In genomic region chrX:140479171-140479570, GRCm38 (mm10) we compare ENCODE assay signal across 9 mouse cellular contexts. TPM values are rescaled to one million over a fixed set of nuclear protein-coding genes. Genes with fewer than 3 reads are reported as not detected.
DNase-seq lines count a peak whose midpoint lies in the region; ATAC-seq lines count a peak whose summit lies in the region.
"Had no signal": no experiment of that assay in that cellular context is flagged by ENCODE, and none has a peak within 500 bp of the region (broad histone marks: within the 10 kb centered on the region; RNA-seq: fewer than 3 reads in every experiment).

No protein-coding gene starts in this region.

- DNase-seq in forebrain, embryonic 11.5 days (ENCODE audit: low spot score): peak; percentile 53
- peak; percentile 9 for DNase-seq in right cerebral cortex, adult 18-20 months
- no peak for DNase-seq in right cerebral cortex, postnatal 10 days (ENCODE audit: low spot score in 2 of 2)
- peak; percentile 7 for DNase-seq in cerebellum, adult 9-11 months
- DNase-seq in kidney, adult 8-10 months: peak; percentile 30 to 33
- DNase-seq in lung, postnatal 4 days: peak; percentile 36 to 58
- peak; percentile 51 for DNase-seq in thymus, postnatal 0 days (ENCODE audit: low spot score)

- no peaks in the 10 kb centered on the region for H3K9me3 ChIP-seq in forebrain, embryonic 11.5 days (ENCODE audit: control insufficient read depth, low read length)
- no peaks in the 10 kb centered on the region for H3K9me3 ChIP-seq in forebrain, embryonic 13.5 days (replicated peaks)

- ATAC-seq in forebrain, embryonic 11.5 days (replicated peaks; ENCODE audit: low FRiP score): no peak
- ATAC-seq in forebrain, embryonic 13.5 days: no peak

- no peaks in the 10 kb centered on the region for H3K36me3 ChIP-seq in forebrain, embryonic 11.5 days (ENCODE audit: control insufficient read depth, insufficient read depth, low read length)
- H3K36me3 ChIP-seq in forebrain, embryonic 13.5 days (ENCODE audit: poor library complexity, severe bottlenecking): peaks cover 6% of the 10 kb centered on the region; the same call in 1 of the 2 replicates

- H3K27ac ChIP-seq in forebrain, embryonic 11.5 days (ENCODE audit: low read depth, low read length): no peak overlapping the region
- no peak overlapping the region for H3K27ac ChIP-seq in forebrain, embryonic 13.5 days

- no peaks in the 10 kb centered on the region for H3K4me1 ChIP-seq in forebrain, embryonic 11.5 days (replicated peaks; ENCODE audit: control insufficient read depth, insufficient read depth, low read length)
- H3K4me1 ChIP-seq in forebrain, embryonic 13.5 days: no peaks in the 10 kb centered on the region

- no peak overlapping the region for H3K9ac ChIP-seq in forebrain, embryonic 11.5 days (ENCODE audit: low read length)
- H3K9ac ChIP-seq in forebrain, embryonic 13.5 days: no peak overlapping the region

- H3K4me2 ChIP-seq in forebrain, embryonic 11.5 days (ENCODE audit: low read depth, low read length, severe bottlenecking): no peak overlapping the region
- no peak overlapping the region for H3K4me2 ChIP-seq in forebrain, embryonic 13.5 days

- no peak overlapping the region for H3K4me3 ChIP-seq in forebrain, embryonic 11.5 days (ENCODE audit: low read depth, low read length)
- H3K4me3 ChIP-seq in forebrain, embryonic 13.5 days: no peak overlapping the region
- H3K4me3 ChIP-seq: myocyte had no signal

- 68% methylated on average over 4 of the region's 5 CpGs for WGBS in forebrain, embryonic 11.5 days
- 59% methylated on average over 4 of the region's 5 CpGs for WGBS in forebrain, embryonic 13.5 days

- H3K27me3 ChIP-seq in forebrain, embryonic 11.5 days (ENCODE audit: control insufficient read depth, insufficient read depth, low read length): no peaks in the 10 kb centered on the region; the same call in 1 of the 2 replicates
- 0 out of 2 replicates have a peak, but pooled peaks cover 2% of the 10 kb centered on the region for H3K27me3 ChIP-seq in forebrain, embryonic 13.5 days

RNA-seq across cellular contexts. Expression of gene Prps1, which starts 22.8 kb away (rescaled TPM):
- polyA plus RNA-seq in forebrain, embryonic 11.5 days (2014; fragmentation: Nextera tagmentation; extraction: Ambion mirVana): 81.5 and 89.5 TPM in 2 replicates
- polyA plus RNA-seq in forebrain, embryonic 13.5 days (2015; fragmentation: Nextera tagmentation; extraction: Ambion mirVana): 66.1 and 71.9 TPM in 2 replicates
- 71.9 and 72.7 TPM in 2 replicates for polyA plus RNA-seq in thymus, postnatal 0 days (2015; fragmentation: Nextera tagmentation; extraction: Ambion mirVana)

Comparison
In these comparisons a context has a peak if more than half of its experiments do, and no peak if none do; other contexts are left out.
1. DNase-seq: peak in forebrain, embryonic 11.5 days (single experiment), right cerebral cortex, adult 18-20 months (single experiment), cerebellum, adult 9-11 months (single experiment), kidney, adult 8-10 months (2 of 2), lung, postnatal 4 days (2 of 2) and thymus, postnatal 0 days (single experiment); none in right cerebral cortex, postnatal 10 days (0 of 2).